Mouse (Mus musculus): ENCODE data around the gene Rpl36a-ps1.

Rpl36a-ps1 gene

GRCm38 (mm10) chr14:98951626-98952290, 42.4 kb downstream of the Rpl36a-ps1 start:
- DNase-seq (ENCODE audit: low spot score in 2 of 2): no peak
